Mouse (Mus musculus): ENCODE measurements at regions not wholly inside any gene's neighbourhood (a gene's known extent, or its start where the extent isn't known, plus 50 kb on each side); places are given as distances from the start of the nearest gene placed in this dataset.

DNA sequence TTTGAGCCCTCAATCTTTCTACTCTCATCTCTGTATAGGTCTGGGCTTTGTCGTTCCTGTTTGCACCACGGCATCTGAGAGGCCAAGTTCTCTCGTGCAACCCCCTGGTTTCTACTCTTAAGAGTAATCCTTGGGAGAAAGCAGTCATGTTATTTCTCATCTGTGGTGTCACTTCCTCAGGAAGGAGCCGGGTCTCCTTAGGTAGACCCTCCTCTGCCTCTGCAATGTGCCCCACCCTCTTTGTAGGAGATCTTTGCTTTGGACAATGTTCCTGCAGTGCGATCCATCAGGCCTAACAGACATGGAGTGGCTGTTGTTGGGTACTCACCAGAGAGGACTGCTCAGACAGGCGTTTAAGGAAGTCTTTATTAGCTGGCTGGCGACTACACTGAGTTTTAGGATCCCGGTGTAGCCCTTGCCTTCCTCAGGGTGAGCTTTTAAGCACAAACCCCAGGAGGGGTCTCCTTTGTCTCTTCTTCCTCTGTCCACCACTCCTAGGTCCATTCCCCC, 94.0 kb upstream of the Hmcn1 start:
- intact Hi-C loops (cut with DNase I) = loop anchor here (5.0 kb wide), 1 partner anchor 40 kb away; no protein-coding TSS in a partner anchor
- DNase-seq (ENCODE audit: low spot score in 2 of 2) = no peak

DNA sequence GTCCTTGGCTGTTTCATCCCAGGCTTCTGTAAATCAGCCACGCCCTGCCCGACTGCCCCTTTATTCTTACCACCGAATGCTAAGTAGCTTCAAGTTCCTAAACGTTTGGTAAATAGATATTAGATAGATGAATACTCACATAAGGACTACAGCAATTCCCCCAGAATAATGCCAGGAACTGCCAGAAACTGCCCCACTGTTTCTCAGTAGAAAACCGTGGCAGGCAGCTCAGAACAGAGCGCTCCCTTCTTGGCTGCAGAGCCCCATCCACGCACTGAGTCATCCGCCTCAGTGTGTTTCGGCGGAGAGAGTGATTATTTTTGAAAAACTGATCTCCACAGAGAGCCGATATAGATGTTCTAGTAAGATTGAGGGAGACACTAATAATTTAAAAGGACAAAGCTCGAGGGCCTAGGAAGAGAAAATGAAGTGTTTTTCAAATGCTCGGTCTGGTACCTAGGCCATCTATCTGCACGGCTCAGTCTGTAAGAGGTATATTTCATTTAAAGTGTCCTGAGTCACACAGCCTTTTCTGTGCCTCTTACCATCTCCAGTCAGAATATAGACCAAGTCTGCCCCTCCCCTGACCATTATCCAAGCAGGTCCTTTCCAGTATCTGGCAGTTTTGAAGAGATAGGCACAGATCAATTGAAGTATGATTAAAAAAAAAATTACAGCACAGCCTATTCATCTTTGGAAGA, 94.4 kb upstream of the Gm47985 start:
- intact Hi-C loops (cut with DNase I) = loop anchor here (5.0 kb wide), 1 partner anchor 39 kb away; no protein-coding TSS in a partner anchor
- peak; percentile 61 to 87 for DNase-seq (ENCODE audit: low spot score in 2 of 2)

- DNase-seq (ENCODE audit: low spot score in 2 of 2) = no peak
- intact Hi-C loops (cut with DNase I) = loop anchor here (5.0 kb wide), 1 partner anchor 39 kb away; no protein-coding TSS in a partner anchor
These were observed 93.7 kb upstream of the Gm47985 start for GRCm38 (mm10) chr1:151088535-151089125.

- DNase-seq (ENCODE audit: low spot score in 2 of 2) = no peak
- intact Hi-C loops (cut with DNase I) = no loop called here
These were observed 90.3 kb upstream of the Gm47985 start for GRCm38 (mm10) chr1:151092035-151092434.

DNA sequence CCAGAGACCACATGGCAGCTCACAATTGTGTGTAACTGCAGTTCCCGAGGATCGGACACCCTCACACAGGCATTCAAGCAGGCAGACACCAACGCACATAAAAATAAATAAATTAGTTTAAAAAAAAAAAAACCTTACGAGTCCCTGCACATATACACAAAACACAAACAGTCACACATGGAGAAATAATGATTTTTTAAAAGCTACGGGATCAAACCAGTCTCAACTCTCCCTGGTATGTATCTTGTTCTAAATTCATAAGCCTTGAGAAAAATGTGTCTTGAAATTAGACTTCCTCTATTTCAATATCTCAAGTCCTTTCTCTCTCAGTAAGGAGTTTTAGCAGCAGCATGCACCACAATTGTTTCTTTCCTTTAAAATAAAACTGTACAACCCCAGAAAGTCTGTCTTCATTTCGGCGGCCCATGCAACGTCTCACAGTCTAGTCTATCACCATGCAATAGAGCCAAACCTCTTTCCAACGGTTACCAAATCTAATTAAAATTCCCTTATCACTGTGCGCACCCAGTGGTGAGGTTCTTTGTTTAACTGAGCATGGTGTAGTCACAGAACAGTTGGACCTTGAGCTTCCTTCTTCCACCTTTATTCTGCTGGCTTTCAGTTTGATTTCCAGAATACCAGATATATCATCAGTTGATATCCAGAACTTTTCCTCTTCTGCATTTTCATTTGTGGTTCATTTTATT, 86.8 kb upstream of the Gm47985 start:
- intact Hi-C loops (cut with DNase I) = no loop called here
- no peak for DNase-seq (ENCODE audit: low spot score in 2 of 2)

GRCm38 (mm10) chr1:151096079-151096478, 86.3 kb upstream of the Gm47985 start:
- intact Hi-C loops (cut with DNase I) = no loop called here
- no peak for DNase-seq (ENCODE audit: low spot score in 2 of 2)

DNA sequence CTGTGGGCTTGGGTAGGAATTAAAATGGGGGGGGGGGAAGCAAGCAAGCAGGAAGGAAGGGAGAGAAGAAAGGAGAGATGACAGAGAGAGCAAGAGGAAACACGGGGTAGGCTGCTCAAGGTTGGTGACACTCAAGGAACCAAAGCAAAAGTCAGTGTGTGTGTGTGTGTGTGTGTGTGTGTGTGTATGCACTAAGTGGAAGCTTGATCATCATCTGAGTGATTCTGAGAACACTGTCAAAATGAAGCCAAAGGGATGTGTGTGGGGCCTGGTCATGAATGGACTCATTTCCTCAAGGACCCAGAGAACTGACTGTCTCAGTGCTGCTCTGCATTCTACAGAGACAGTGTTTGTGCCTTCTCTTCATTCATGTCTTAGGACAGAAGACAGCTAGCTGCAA, 84.8 kb upstream of the Gm47985 start:
- intact Hi-C loops (cut with DNase I) = no loop called here
- DNase-seq (ENCODE audit: low spot score in 2 of 2) = no peak

GRCm38 (mm10) chr1:151098763-151099162, 83.6 kb upstream of the Gm47985 start:
- DNase-seq (ENCODE audit: low spot score in 2 of 2) = no peak
- intact Hi-C loops (cut with DNase I) = no loop called here

- no peak for DNase-seq (ENCODE audit: low spot score in 2 of 2)
- intact Hi-C loops (cut with DNase I) = no loop called here
These were observed 81.5 kb upstream of the Gm47985 start for GRCm38 (mm10) chr1:151100565-151101483.

DNA sequence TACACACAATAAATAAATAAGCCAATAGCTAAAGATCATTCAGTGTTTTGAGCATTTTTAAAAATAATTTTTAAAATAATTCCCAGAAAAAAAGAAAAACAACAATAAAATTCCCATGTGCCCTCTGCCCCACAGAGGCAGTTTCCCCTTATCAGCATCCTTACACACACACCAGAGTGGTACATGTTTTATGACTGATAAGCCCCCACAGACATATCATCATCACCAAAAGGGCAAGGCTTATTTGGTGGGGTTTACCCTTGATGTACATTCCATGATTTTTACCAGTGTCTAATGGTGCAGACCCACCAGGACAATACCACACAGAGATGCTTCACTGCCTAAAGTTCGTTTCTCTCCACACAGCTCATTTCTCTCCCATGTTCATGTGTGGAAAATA, 80.8 kb upstream of the Gm47985 start:
- intact Hi-C loops (cut with DNase I) = no loop called here
- DNase-seq (ENCODE audit: low spot score in 2 of 2) = no peak

GRCm38 (mm10) chr1:151102061-151102460, 80.3 kb upstream of the Gm47985 start:
- intact Hi-C loops (cut with DNase I) = no loop called here
- DNase-seq (ENCODE audit: low spot score in 2 of 2) = no peak

GRCm38 (mm10) chr1:151102646-151103391, 79.5 kb upstream of the Gm47985 start:
- intact Hi-C loops (cut with DNase I) = no loop called here
- no peak for DNase-seq (ENCODE audit: low spot score in 2 of 2)

DNA sequence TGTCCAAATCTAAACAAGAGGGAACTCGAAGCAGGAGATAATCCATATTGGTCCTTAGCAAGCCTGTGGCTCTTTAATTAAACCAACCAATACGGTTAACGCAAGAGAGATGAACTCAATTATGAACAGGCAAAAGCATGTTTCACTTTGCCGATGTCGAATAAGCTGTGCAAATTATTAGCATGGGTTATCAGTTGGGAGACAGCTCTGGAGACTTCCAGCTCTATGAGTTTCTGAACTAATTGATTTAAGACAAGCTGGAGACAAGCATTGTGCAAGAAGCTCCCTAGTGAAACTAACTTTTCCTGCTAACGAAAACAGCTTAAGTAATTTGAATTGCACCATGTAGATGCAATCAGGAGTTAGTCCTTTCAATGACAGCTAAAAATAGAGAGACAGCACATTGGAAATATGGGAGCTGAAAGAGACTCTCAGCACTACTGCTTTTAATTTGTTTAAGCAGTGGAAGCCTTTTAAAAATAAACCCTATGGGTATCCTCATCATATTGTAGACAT, 78.8 kb upstream of the Gm47985 start:
- DNase-seq (ENCODE audit: low spot score in 2 of 2) = no peak
- intact Hi-C loops (cut with DNase I) = no loop called here

- DNase-seq (ENCODE audit: low spot score in 2 of 2) = no peak
- intact Hi-C loops (cut with DNase I) = no loop called here
These were observed 78.0 kb upstream of the Gm47985 start for GRCm38 (mm10) chr1:151104346-151104745.

- intact Hi-C loops (cut with DNase I) = no loop called here
- no peak for DNase-seq (ENCODE audit: low spot score in 2 of 2)
These were observed 77.5 kb upstream of the Gm47985 start for GRCm38 (mm10) chr1:151104806-151105205.

DNA sequence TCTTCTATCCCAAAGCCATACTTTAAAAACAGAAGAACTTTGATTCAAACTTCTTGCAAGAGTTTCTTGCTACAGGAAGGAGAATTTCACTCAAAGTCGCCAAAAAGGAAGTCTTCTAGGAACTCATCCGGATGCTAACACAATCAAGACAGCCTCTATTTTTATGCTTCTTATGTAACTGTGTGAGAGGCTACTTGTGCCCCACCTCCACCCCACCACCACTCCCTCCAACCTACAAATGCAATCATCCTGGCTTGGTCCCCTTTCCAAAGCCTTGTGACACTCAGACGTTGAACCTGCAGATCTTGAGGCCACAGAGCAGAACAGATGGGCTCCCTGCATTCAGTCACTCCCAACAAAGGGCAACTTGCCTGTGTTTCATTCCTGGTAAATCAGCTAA, 77.1 kb upstream of the Gm47985 start:
- intact Hi-C loops (cut with DNase I) = no loop called here

DNA sequence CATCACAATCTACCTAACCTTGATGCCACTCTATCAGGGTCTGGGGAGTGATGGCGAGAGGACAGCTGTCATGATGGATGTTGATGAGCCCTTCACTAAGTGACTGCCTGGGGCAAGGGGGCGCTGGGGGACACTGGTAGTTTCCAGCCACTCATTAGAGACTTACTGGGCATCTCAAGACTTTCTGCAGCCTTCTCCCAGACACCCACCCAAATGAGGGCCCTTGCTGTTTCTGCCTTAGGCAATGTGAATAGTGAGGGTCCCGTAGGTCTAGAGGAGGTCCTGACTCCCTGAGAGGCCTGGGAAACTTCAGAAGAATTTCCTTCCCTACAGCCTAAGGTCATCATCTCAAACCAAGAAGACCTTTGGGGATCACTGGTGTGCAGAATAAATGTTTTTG, 74.9 kb upstream of the Gm47985 start:
- intact Hi-C loops (cut with DNase I) = no loop called here
- DNase-seq (ENCODE audit: low spot score in 2 of 2) = no peak

More for the DNA sequence above, 77.1 kb upstream of the Gm47985 start:
- no peak for DNase-seq (ENCODE audit: low spot score in 2 of 2)

DNA sequence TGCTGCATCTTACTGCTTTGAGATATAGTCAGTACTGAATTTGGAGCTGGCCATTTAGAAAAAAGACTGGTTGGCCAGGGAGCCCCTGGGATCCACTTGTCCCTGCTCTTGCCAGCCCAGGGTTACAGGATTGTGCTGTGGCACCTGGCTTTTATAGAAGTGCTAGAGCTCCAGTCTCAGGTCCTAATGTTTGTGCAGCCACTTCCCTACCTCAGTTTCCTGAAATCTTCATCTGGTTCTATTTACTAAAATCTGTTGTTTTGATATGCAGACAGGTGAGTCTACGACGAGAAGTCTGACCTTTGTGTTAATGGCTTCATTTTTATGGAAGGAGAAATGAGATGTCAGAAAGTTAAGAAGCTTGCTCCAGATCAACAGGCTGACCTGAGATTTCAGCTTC, 73.0 kb upstream of the Gm47985 start:
- intact Hi-C loops (cut with DNase I) = no loop called here

GRCm38 (mm10) chr1:151110412-151110811, 71.9 kb upstream of the Gm47985 start:
- intact Hi-C loops (cut with DNase I) = no loop called here
- no peak for DNase-seq (ENCODE audit: low spot score in 2 of 2)

More for the DNA sequence above, 73.0 kb upstream of the Gm47985 start:
- DNase-seq (ENCODE audit: low spot score in 2 of 2) = no peak

Measured in left cerebral cortex, postnatal 25 days (tissue).